Mouse (Mus musculus) liver, embryonic 14.5 days (tissue): ENCODE measurements at regions not wholly inside any gene's neighbourhood (a gene's known extent, or its start where the extent isn't known, plus 50 kb on each side); places are given as distances from the start of the nearest gene placed in this dataset.

Experiments
- CTCF ChIP-seq: IDR thresholded peaks from 2 replicates; pipeline ENCODE4 v1.5.1; 2016; ENCODE audit warnings: antibody characterized with exemption, low read depth, control low read depth
- EP300 ChIP-seq: IDR thresholded peaks from 2 replicates; pipeline ENCODE4 v1.6.1; 2016; ENCODE audit warnings: antibody characterized with exemption, low read depth

GRCm38 (mm10) chr12:16062689-16063088, 246.0 kb upstream of the Trib2 start:
- TF ChIP-seq CTCF (no peak), EP300 (no peak)
